Mouse (Mus musculus): Measurements from ENCODE around the gene Ncbp3. TPM values are rescaled to one million over a fixed set of nuclear protein-coding genes. Genes with fewer than 3 reads are reported as not detected.
A peak's percentile ranks its signal among the peaks of the same experiment; 100 is the strongest.

The Ncbp3 gene
- 1 to 10 TPM; 8.3 to 8.9 TPM for total RNA-seq (2021)

- intact Hi-C loops (cut with DNase I), result loop anchor here (5.0 kb wide), 1 partner anchor 120 kb away; no protein-coding TSS in a partner anchor
- DNase-seq (ENCODE audit: low spot score in 2 of 2), result peak; percentile 94 to 97
Measured at GRCm38 (mm10) chr11:73047542-73047996, at the start of gene Ncbp3. TSS of gene Ncbp3 (plus strand) at chr11:73047783.

- no peak for DNase-seq (ENCODE audit: low spot score in 2 of 2)
- intact Hi-C loops (cut with DNase I), result loop anchor here (2.0 kb wide), 1 partner anchor 426 kb away; no protein-coding TSS in a partner anchor
Measured at GRCm38 (mm10) chr11:72998771-72999170, 48.8 kb upstream of the Ncbp3 start, which contains the start of gene P2rx1. TSS of gene P2rx1 (plus strand) at chr11:72999103.

GRCm38 (mm10) chr11:73001029-73001428, 46.6 kb upstream of the Ncbp3 start:
- DNase-seq (ENCODE audit: low spot score in 2 of 2), result peak; percentile 62 to 75
- intact Hi-C loops (cut with DNase I), result loop anchor here (1.0 to 5.0 kb wide), 2 partner anchors 59 to 75 kb away; no protein-coding TSS in a partner anchor

- intact Hi-C loops (cut with DNase I), result loop anchor here (1.0 kb wide), 2 partner anchors 33 to 44 kb away; no protein-coding TSS in a partner anchor
Measured at GRCm38 (mm10) chr11:73006377-73006776, 41.2 kb upstream of the Ncbp3 start.

GRCm38 (mm10) chr11:73007113-73007512, 40.5 kb upstream of the Ncbp3 start:
- intact Hi-C loops (cut with DNase I), result no loop called here

More at GRCm38 (mm10) chr11:73006377-73006776, 41.2 kb upstream of the Ncbp3 start:
- DNase-seq (ENCODE audit: low spot score in 2 of 2), result peak; percentile 43 to 53

GRCm38 (mm10) chr11:73007698-73008481, 39.7 kb upstream of the Ncbp3 start:
- peak in 1 of 2 experiments; percentile 66 for DNase-seq (ENCODE audit: low spot score in 2 of 2)
- intact Hi-C loops (cut with DNase I), result no loop called here

More at GRCm38 (mm10) chr11:73007113-73007512, 40.5 kb upstream of the Ncbp3 start:
- DNase-seq (ENCODE audit: low spot score in 2 of 2), result no peak

- intact Hi-C loops (cut with DNase I), result no loop called here
- no peak for DNase-seq (ENCODE audit: low spot score in 2 of 2)
Measured at GRCm38 (mm10) chr11:73008826-73009225, 38.8 kb upstream of the Ncbp3 start.

- intact Hi-C loops (cut with DNase I), result no loop called here
- peak in 1 of 2 experiments; percentile 27 for DNase-seq (ENCODE audit: low spot score in 2 of 2)
Measured at GRCm38 (mm10) chr11:73009531-73010274, 37.9 kb upstream of the Ncbp3 start.

- intact Hi-C loops (cut with DNase I), result no loop called here
- DNase-seq (ENCODE audit: low spot score in 2 of 2), result no peak
Measured at GRCm38 (mm10) chr11:73013981-73014380, 33.6 kb upstream of the Ncbp3 start.

GRCm38 (mm10) chr11:73014831-73015344, 32.7 kb upstream of the Ncbp3 start:
- intact Hi-C loops (cut with DNase I), result loop anchor here (5.0 kb wide), 1 partner anchor 448 kb away; no protein-coding TSS in a partner anchor
- peak; percentile 47 to 78 for DNase-seq (ENCODE audit: low spot score in 2 of 2)

- intact Hi-C loops (cut with DNase I), result loop anchor here (5.0 kb wide), 1 partner anchor 448 kb away; no protein-coding TSS in a partner anchor
- peak; percentile 38 to 62 for DNase-seq (ENCODE audit: low spot score in 2 of 2)
Measured at GRCm38 (mm10) chr11:73015391-73016102, 32.0 kb upstream of the Ncbp3 start.

GRCm38 (mm10) chr11:73016103-73016420, 31.5 kb upstream of the Ncbp3 start:
- DNase-seq (ENCODE audit: low spot score in 2 of 2), result no peak
- intact Hi-C loops (cut with DNase I), result loop anchor here (5.0 kb wide), 1 partner anchor 449 kb away; no protein-coding TSS in a partner anchor

- peak; percentile 94 to 96 for DNase-seq (ENCODE audit: low spot score in 2 of 2)
- intact Hi-C loops (cut with DNase I), result loop anchor here (5.0 kb wide), 1 partner anchor 451 kb away; no protein-coding TSS in a partner anchor
Measured at GRCm38 (mm10) chr11:73018471-73019146, 29.0 kb upstream of the Ncbp3 start, which contains the start of gene Camkk1. TSS of gene Camkk1 (plus strand) at chr11:73019008.

- DNase-seq (ENCODE audit: low spot score in 2 of 2), result peak; percentile 81 to 86
- intact Hi-C loops (cut with DNase I), result loop anchor here (5.0 kb wide), 1 partner anchor 452 kb away; no protein-coding TSS in a partner anchor
Measured at GRCm38 (mm10) chr11:73019147-73019795, 28.3 kb upstream of the Ncbp3 start.

- peak; percentile 29 to 78 for DNase-seq (ENCODE audit: low spot score in 2 of 2)
- intact Hi-C loops (cut with DNase I), result loop anchor here (5.0 kb wide), 1 partner anchor 414 kb away; the partner anchor contains the start of gene Ube2g1
Measured at GRCm38 (mm10) chr11:73020953-73021800, 26.4 kb upstream of the Ncbp3 start.

- intact Hi-C loops (cut with DNase I), result loop anchor here (5.0 kb wide), 1 partner anchor 416 kb away; the partner anchor contains the start of gene Ube2g1
Measured at GRCm38 (mm10) chr11:73023099-73023498, 24.5 kb upstream of the Ncbp3 start.

GRCm38 (mm10) chr11:73023827-73024226, 23.8 kb upstream of the Ncbp3 start:
- intact Hi-C loops (cut with DNase I), result loop anchor here (5.0 kb wide), 1 partner anchor 417 kb away; the partner anchor contains the start of gene Ube2g1
- DNase-seq (ENCODE audit: low spot score in 2 of 2), result no peak

More at GRCm38 (mm10) chr11:73023099-73023498, 24.5 kb upstream of the Ncbp3 start:
- DNase-seq (ENCODE audit: low spot score in 2 of 2), result peak; percentile 81 to 98
